Mouse (Mus musculus): ENCODE results near the gene Naalad2. TPM values are rescaled to one million over a fixed set of nuclear protein-coding genes. Genes with fewer than 3 reads are reported as not detected.
A peak's percentile ranks its signal among the peaks of the same experiment; 100 is the strongest.
"Not testable (repeated sequence)": the region's sequence is repeated elsewhere in the genome, so short reads cannot be mapped to it uniquely, and the experiment has no call there.

The Naalad2 gene
- polyA plus RNA-seq, 1 experiment from 2014 or later = 7.1 TPM

GRCm38 (mm10) chr9:18319990-18320389, 82.8 kb downstream of the Naalad2 start:
- ATAC-seq (replicated peaks; ENCODE audit: low FRiP score, low read depth) = no peak
- H3K9ac ChIP-seq (ENCODE audit: low read depth, low read length) = no peak overlapping the region
- H3K4me1 ChIP-seq (replicated peaks; ENCODE audit: insufficient read depth, low read length) = no peaks in the 10 kb centered on the region
- no peak for DNase-seq (ENCODE audit: low spot score)
- 94% methylated on average over 3 of the region's 3 CpGs for WGBS
- H3K9me3 ChIP-seq (replicated peaks; ENCODE audit: low read length) = no peaks in the 10 kb centered on the region
- H3K4me3 ChIP-seq (replicated peaks; ENCODE audit: low read depth, low read length) = no peak overlapping the region
- H3K4me2 ChIP-seq (ENCODE audit: low read length) = no peak overlapping the region
- TF ChIP-seq CTCF (IDR thresholded peaks at IDR 0.05; ENCODE audit: low read depth) = no peak
- 0 out of 2 replicates have a peak, but pooled peaks cover 2% of the 10 kb centered on the region for H3K36me3 ChIP-seq (ENCODE audit: insufficient read depth, low read length)
- no peak overlapping the region for H3K27ac ChIP-seq
- no peaks in the 10 kb centered on the region for H3K27me3 ChIP-seq (ENCODE audit: insufficient read depth, low read length)

GRCm38 (mm10) chr9:18298301-18298700, 104.5 kb downstream of the Naalad2 start:
- DNase-seq (ENCODE audit: low spot score) = no peak
- H3K27ac ChIP-seq = no peak overlapping the region
- ATAC-seq (replicated peaks; ENCODE audit: low FRiP score, low read depth) = no peak
- H3K9ac ChIP-seq (ENCODE audit: low read depth, low read length) = no peak overlapping the region
- no peaks in the 10 kb centered on the region for H3K9me3 ChIP-seq (replicated peaks; ENCODE audit: low read length)
- peaks cover 5% of the 10 kb centered on the region; the same call in 1 of the 2 replicates for H3K4me1 ChIP-seq (replicated peaks; ENCODE audit: insufficient read depth, low read length)
- no peaks in the 10 kb centered on the region for H3K27me3 ChIP-seq (ENCODE audit: insufficient read depth, low read length)
- no peak for TF ChIP-seq CTCF (IDR thresholded peaks at IDR 0.05; ENCODE audit: low read depth)
- peaks cover 38% of the 10 kb centered on the region for H3K36me3 ChIP-seq (ENCODE audit: insufficient read depth, low read length)
- H3K4me3 ChIP-seq (replicated peaks; ENCODE audit: low read depth, low read length) = no peak overlapping the region
- 94% methylated on average over 6 of the region's 6 CpGs for WGBS
- H3K4me2 ChIP-seq (ENCODE audit: low read length) = no peak overlapping the region

GRCm38 (mm10) chr9:18293026-18293781, 109.6 kb downstream of the Naalad2 start:
- Histone ChIP-seq H3K4me1 (replicated peaks; ENCODE audit: insufficient read depth, low read length) (peaks cover 8% of the 10 kb centered on the region; the same call in 1 of the 2 replicates), H3K36me3 (ENCODE audit: insufficient read depth, low read length) (no peaks in the 10 kb centered on the region), H3K27me3 (ENCODE audit: insufficient read depth, low read length) (no peaks in the 10 kb centered on the region), H3K9me3 (replicated peaks; ENCODE audit: low read length) (no peaks in the 10 kb centered on the region), H3K4me3 (replicated peaks; ENCODE audit: low read depth, low read length) (peak overlapping the region; percentile 78), H3K27ac (peak overlapping the region; percentile 90), H3K4me2 (ENCODE audit: low read length) (peak overlapping the region; percentile 83), H3K9ac (ENCODE audit: low read depth, low read length) (peak overlapping the region; percentile 86)
- DNase-seq (ENCODE audit: low spot score) (peak; percentile 5), ATAC-seq (replicated peaks; ENCODE audit: low FRiP score, low read depth) (no peak)
- WGBS = 32% methylated on average over 6 of the region's 6 CpGs
- TF ChIP-seq CTCF (IDR thresholded peaks at IDR 0.05; ENCODE audit: low read depth) = no peak

- peak overlapping the region; percentile 86 for H3K9ac ChIP-seq (ENCODE audit: low read depth, low read length)
- peaks cover 8% of the 10 kb centered on the region; the same call in 1 of the 2 replicates for H3K4me1 ChIP-seq (replicated peaks; ENCODE audit: insufficient read depth, low read length)
- peak overlapping the region; percentile 83 for H3K4me2 ChIP-seq (ENCODE audit: low read length)
- DNase-seq (ENCODE audit: low spot score) (peak; percentile 28), ATAC-seq (replicated peaks; ENCODE audit: low FRiP score, low read depth) (peak; percentile 44)
- 0 out of 2 replicates have a peak, but pooled peaks have one; percentile 1 for TF ChIP-seq CTCF (IDR thresholded peaks at IDR 0.05; ENCODE audit: low read depth)
- H3K27ac ChIP-seq = peak overlapping the region; percentile 90
- H3K27me3 ChIP-seq (ENCODE audit: insufficient read depth, low read length) = no peaks in the 10 kb centered on the region
- H3K4me3 ChIP-seq (replicated peaks; ENCODE audit: low read depth, low read length) = peak overlapping the region; percentile 78
- no peaks in the 10 kb centered on the region for H3K36me3 ChIP-seq (ENCODE audit: insufficient read depth, low read length)
- 2% methylated on average over 24 of the region's 24 CpGs for WGBS
- no peaks in the 10 kb centered on the region for H3K9me3 ChIP-seq (replicated peaks; ENCODE audit: low read length)
Observed at GRCm38 (mm10) chr9:18292443-18292922, 110.3 kb downstream of the Naalad2 start.

- 3% methylated on average over 49 of the region's 49 CpGs for whole genome bisulfite sequencing
Observed at GRCm38 (mm10) chr9:18291571-18292429, 111.0 kb downstream of the Naalad2 start, which contains the start of gene Chordc1. Gene Chordc1 (plus strand): TSS chr9:18292125.

GRCm38 (mm10) chr9:18278693-18279092, 124.1 kb downstream of the Naalad2 start:
- peak; percentile 55 for TF ChIP-seq CTCF (IDR thresholded peaks at IDR 0.05; ENCODE audit: low read depth)
- not testable (repeated sequence) for H3K27ac ChIP-seq; H3K36me3 ChIP-seq (ENCODE audit: insufficient read depth, low read length); H3K9me3 ChIP-seq (replicated peaks; ENCODE audit: low read length); DNase-seq (ENCODE audit: low spot score); H3K4me3 ChIP-seq (replicated peaks; ENCODE audit: low read depth, low read length); ATAC-seq (replicated peaks; ENCODE audit: low FRiP score, low read depth); H3K4me2 ChIP-seq (ENCODE audit: low read length); H3K9ac ChIP-seq (ENCODE audit: low read depth, low read length); H3K27me3 ChIP-seq (ENCODE audit: insufficient read depth, low read length); H3K4me1 ChIP-seq (replicated peaks; ENCODE audit: insufficient read depth, low read length)
- WGBS = 25% methylated on average over 5 of the region's 5 CpGs

More at GRCm38 (mm10) chr9:18291571-18292429, 111.0 kb downstream of the Naalad2 start, which contains the start of gene Chordc1:
- Histone ChIP-seq H3K9ac (ENCODE audit: low read depth, low read length) (peak within 1 kb of the TSS; percentile 86), H3K36me3 (ENCODE audit: insufficient read depth, low read length) (no peaks in the 10 kb centered on the region), H3K27me3 (ENCODE audit: insufficient read depth, low read length) (no peaks in the 10 kb centered on the region), H3K4me1 (replicated peaks; ENCODE audit: insufficient read depth, low read length) (peaks cover 8% of the 10 kb centered on the region; the same call in 1 of the 2 replicates), H3K9me3 (replicated peaks; ENCODE audit: low read length) (no peaks in the 10 kb centered on the region), H3K4me2 (ENCODE audit: low read length) (peak within 1 kb of the TSS; percentile 83), H3K4me3 (replicated peaks; ENCODE audit: low read depth, low read length) (peak within 1 kb of the TSS; percentile 78), H3K27ac (peak within 1 kb of the TSS; percentile 90)
- ATAC-seq (replicated peaks; ENCODE audit: low FRiP score, low read depth) (peak; percentile 100), DNase-seq (ENCODE audit: low spot score) (peak; percentile 98)
- TF ChIP-seq CTCF (IDR thresholded peaks at IDR 0.05; ENCODE audit: low read depth) = peak; percentile 37; the same call in 1 of the 2 replicates

All from kidney, postnatal 0 days (tissue).